Comparison of ENCODE assay signal across 24 mouse cellular contexts in genomic region chr3:35232487-35232886, GRCm38 (mm10).
DNase-seq lines count a peak whose midpoint lies in the region; ATAC-seq lines count a peak whose summit lies in the region.
"Had no signal": no experiment of that assay in that cellular context is flagged by ENCODE, and none has a peak within 500 bp of the region (broad histone marks: within the 10 kb centered on the region; RNA-seq: fewer than 3 reads in every experiment).

No protein-coding gene starts in this region.

- no peak overlapping the region for H3K9ac ChIP-seq in embryonic facial prominence, embryonic 14.5 days (ENCODE audit: low read depth, low read length)
- no peak overlapping the region for H3K9ac ChIP-seq in hindbrain, embryonic 11.5 days (ENCODE audit: low read depth, low read length)
- no peak overlapping the region for H3K9ac ChIP-seq in intestine, embryonic 16.5 days (ENCODE audit: low read depth, low read length)
- H3K9ac ChIP-seq: hindbrain, embryonic 14.5 days; liver, embryonic 12.5 days; liver, postnatal 0 days; midbrain, embryonic 12.5 days; neural tube, embryonic 15.5 days had no signal

- ATAC-seq in embryonic facial prominence, embryonic 14.5 days (ENCODE audit: low read depth), result peak; percentile 23; the same call in 1 of the 2 replicates
- no peak for ATAC-seq in hindbrain, embryonic 11.5 days (ENCODE audit: low FRiP score)
- ATAC-seq in CD4-positive, CD25-positive, alpha-beta regulatory T cell, adult 4 months, result no peak
- no peak for ATAC-seq in intestine, embryonic 16.5 days
- ATAC-seq: liver, embryonic 12.5 days; liver, postnatal 0 days had no signal

- no peaks in the 10 kb centered on the region for H3K36me3 ChIP-seq in embryonic facial prominence, embryonic 14.5 days (ENCODE audit: control insufficient read depth, insufficient read depth, low read length)
- no peaks in the 10 kb centered on the region for H3K36me3 ChIP-seq in embryonic facial prominence, embryonic 10.5 days (replicated peaks)
- H3K36me3 ChIP-seq in hindbrain, embryonic 10.5 days, result no peaks in the 10 kb centered on the region
- H3K36me3 ChIP-seq in hindbrain, embryonic 11.5 days (ENCODE audit: control insufficient read depth, insufficient read depth, low read length), result no peaks in the 10 kb centered on the region
- H3K36me3 ChIP-seq in intestine, embryonic 16.5 days (ENCODE audit: control insufficient read depth, insufficient read depth, low read length), result no peaks in the 10 kb centered on the region
- H3K36me3 ChIP-seq: heart, embryonic 10.5 days; liver, embryonic 12.5 days; midbrain, embryonic 12.5 days; neural tube, embryonic 15.5 days had no signal

- H3K4me2 ChIP-seq in embryonic facial prominence, embryonic 14.5 days (ENCODE audit: low read depth, low read length), result no peak overlapping the region
- no peak overlapping the region for H3K4me2 ChIP-seq in hindbrain, embryonic 11.5 days (replicated peaks; ENCODE audit: low read depth, low read length)
- H3K4me2 ChIP-seq in intestine, embryonic 16.5 days (ENCODE audit: low read depth, low read length), result no peak overlapping the region
- H3K4me2 ChIP-seq: hindbrain, embryonic 14.5 days; liver, embryonic 12.5 days; midbrain, embryonic 12.5 days; neural tube, embryonic 15.5 days had no signal

- no peak for DNase-seq in embryonic facial prominence, embryonic 14.5 days (ENCODE audit: low spot score)
- no peak for DNase-seq in embryonic facial prominence, embryonic 10.5 days (ENCODE audit: low spot score)
- DNase-seq in hindbrain, embryonic 10.5 days (ENCODE audit: low spot score), result peak; percentile 1
- DNase-seq in hindbrain, embryonic 11.5 days (ENCODE audit: low spot score), result no peak
- peak; percentile 17 for DNase-seq in right cerebral cortex, postnatal 25 days
- DNase-seq in right cerebral cortex, postnatal 36 days (ENCODE audit: low spot score in 2 of 2), result no peak
- DNase-seq: adrenal gland, postnatal 25 days; cerebellum, adult 2 months; cerebellum, postnatal 14 days; gastrocnemius, postnatal 25 days; heart, postnatal 36 days; kidney, adult 11 months; kidney, postnatal 14 days; left cerebral cortex, postnatal 4 days; liver, postnatal 0 days; lung, postnatal 36 days; retina, postnatal 1 day had no signal

- H3K9me3 ChIP-seq in embryonic facial prominence, embryonic 14.5 days (ENCODE audit: control insufficient read depth, low read length), result no peaks in the 10 kb centered on the region
- no peaks in the 10 kb centered on the region for H3K9me3 ChIP-seq in embryonic facial prominence, embryonic 10.5 days
- no peaks in the 10 kb centered on the region for H3K9me3 ChIP-seq in hindbrain, embryonic 10.5 days
- H3K9me3 ChIP-seq in hindbrain, embryonic 11.5 days (ENCODE audit: control insufficient read depth, low read length), result no peaks in the 10 kb centered on the region
- no peaks in the 10 kb centered on the region for H3K9me3 ChIP-seq in intestine, embryonic 16.5 days (ENCODE audit: control insufficient read depth, low read length)
- H3K9me3 ChIP-seq: heart, embryonic 10.5 days; liver, embryonic 12.5 days; midbrain, embryonic 12.5 days; neural tube, embryonic 15.5 days had no signal

- WGBS in embryonic facial prominence, embryonic 14.5 days, result 64% methylated on average over 1 of the region's 1 CpGs
- WGBS in embryonic facial prominence, embryonic 10.5 days, result 79% methylated on average over 1 of the region's 1 CpGs
- WGBS in hindbrain, embryonic 10.5 days, result 87% methylated on average over 1 of the region's 1 CpGs
- WGBS in hindbrain, embryonic 11.5 days, result 89% methylated on average over 1 of the region's 1 CpGs
- WGBS in intestine, embryonic 16.5 days, result 59% methylated on average over 1 of the region's 1 CpGs

- H3K27me3 ChIP-seq in embryonic facial prominence, embryonic 14.5 days (replicated peaks; ENCODE audit: control insufficient read depth, insufficient read depth, low read length), result no peaks in the 10 kb centered on the region
- H3K27me3 ChIP-seq in embryonic facial prominence, embryonic 10.5 days (replicated peaks; ENCODE audit: low read depth, poor library complexity, severe bottlenecking), result no peaks in the 10 kb centered on the region
- H3K27me3 ChIP-seq in hindbrain, embryonic 10.5 days (ENCODE audit: insufficient read depth, poor library complexity, severe bottlenecking), result no peaks in the 10 kb centered on the region
- no peaks in the 10 kb centered on the region for H3K27me3 ChIP-seq in hindbrain, embryonic 11.5 days (ENCODE audit: control insufficient read depth, insufficient read depth, low read length)
- no peaks in the 10 kb centered on the region for H3K27me3 ChIP-seq in intestine, embryonic 16.5 days (replicated peaks; ENCODE audit: control insufficient read depth, insufficient read depth, low read length)
- H3K27me3 ChIP-seq: liver, embryonic 12.5 days; midbrain, embryonic 12.5 days; neural tube, embryonic 15.5 days had no signal

- no peak overlapping the region for H3K27ac ChIP-seq in embryonic facial prominence, embryonic 14.5 days (replicated peaks; ENCODE audit: low read depth, low read length)
- H3K27ac ChIP-seq in embryonic facial prominence, embryonic 10.5 days (replicated peaks), result no peak overlapping the region
- H3K27ac ChIP-seq in hindbrain, embryonic 10.5 days, result no peak overlapping the region
- H3K27ac ChIP-seq in hindbrain, embryonic 11.5 days (ENCODE audit: low read depth, low read length), result no peak overlapping the region
- no peak overlapping the region for H3K27ac ChIP-seq in intestine, embryonic 16.5 days (ENCODE audit: low read length)
- H3K27ac ChIP-seq: heart, embryonic 10.5 days; hindbrain, embryonic 14.5 days; liver, embryonic 12.5 days; midbrain, embryonic 12.5 days; neural tube, embryonic 15.5 days had no signal

- no peak overlapping the region for H3K4me3 ChIP-seq in embryonic facial prominence, embryonic 14.5 days (ENCODE audit: low read depth, low read length)
- H3K4me3 ChIP-seq in embryonic facial prominence, embryonic 10.5 days, result no peak overlapping the region
- H3K4me3 ChIP-seq in hindbrain, embryonic 10.5 days, result no peak overlapping the region
- no peak overlapping the region for H3K4me3 ChIP-seq in hindbrain, embryonic 11.5 days (ENCODE audit: low read depth, low read length)
- H3K4me3 ChIP-seq in intestine, embryonic 16.5 days (ENCODE audit: low read length), result no peak overlapping the region
- H3K4me3 ChIP-seq: heart, embryonic 10.5 days; liver, embryonic 12.5 days; midbrain, embryonic 12.5 days; neural tube, embryonic 15.5 days had no signal

- H3K4me1 ChIP-seq in embryonic facial prominence, embryonic 14.5 days (ENCODE audit: control insufficient read depth, insufficient read depth, low read length), result no peaks in the 10 kb centered on the region
- H3K4me1 ChIP-seq in embryonic facial prominence, embryonic 10.5 days, result peaks cover 16% of the 10 kb centered on the region
- peaks cover 19% of the 10 kb centered on the region; the same call in 1 of the 2 replicates for H3K4me1 ChIP-seq in hindbrain, embryonic 10.5 days (replicated peaks)
- no peaks in the 10 kb centered on the region; the same call in 1 of the 2 replicates for H3K4me1 ChIP-seq in hindbrain, embryonic 11.5 days (replicated peaks; ENCODE audit: control insufficient read depth, insufficient read depth, low read length)
- no peaks in the 10 kb centered on the region for H3K4me1 ChIP-seq in intestine, embryonic 16.5 days (ENCODE audit: control insufficient read depth, insufficient read depth, low read length)
- H3K4me1 ChIP-seq: heart, embryonic 10.5 days; liver, embryonic 12.5 days had no signal

Comparison
In these comparisons a context has a peak if more than half of its experiments do, and no peak if none do; other contexts are left out.
1. DNase-seq: peak in hindbrain, embryonic 10.5 days (single experiment) and right cerebral cortex, postnatal 25 days (single experiment); none in embryonic facial prominence, embryonic 14.5 days (single experiment), embryonic facial prominence, embryonic 10.5 days (single experiment), hindbrain, embryonic 11.5 days (single experiment) and right cerebral cortex, postnatal 36 days (0 of 2).